Mouse (Mus musculus) midbrain, embryonic 10.5 days (tissue): Measurements from ENCODE around the gene Ttc8. TPM values are rescaled to one million over a fixed set of nuclear protein-coding genes. Genes with fewer than 3 reads are reported as not detected.
A peak's percentile ranks its signal among the peaks of the same experiment; 100 is the strongest.

Source experiments
- DNase-seq: peaks from one replicate; pipeline ENCODE4 v3.0.0-alpha.2; 2017; ENCODE audit warnings: low spot score
- H3K27ac ChIP-seq: fragments of 300-500 bp; sonication (generic); replicated peaks from 2 replicates; pipeline ENCODE4 v1.5.1; 2016; ENCODE audit warnings: mild to moderate bottlenecking
- H3K27me3 ChIP-seq: fragments of 300-500 bp; sonication (generic); 2 replicates; pipeline ENCODE4 v1.6.1; 2016; ENCODE audit warnings: low read depth, mild to moderate bottlenecking; ENCODE audit not compliant: poor library complexity, severe bottlenecking
- H3K36me3 ChIP-seq: fragments of 300-500 bp; sonication (generic); 2 replicates; pipeline ENCODE4 v1.6.1; 2016; ENCODE audit warnings: mild to moderate bottlenecking, moderate library complexity
- H3K4me1 ChIP-seq: fragments of 300-500 bp; sonication (generic); 2 replicates; pipeline ENCODE4 v1.6.1; 2016
- H3K4me3 ChIP-seq: fragments of 300-500 bp; sonication (generic); 2 replicates; pipeline ENCODE4 v1.5.1; 2016; ENCODE audit warnings: mild to moderate bottlenecking, moderate library complexity
- H3K9me3 ChIP-seq: fragments of 300-500 bp; sonication (generic); replicated peaks from 2 replicates; pipeline ENCODE4 v1.6.1; 2016; ENCODE audit warnings: mild to moderate bottlenecking
- WGBS: fragments of 180-500 bp; shearing (Covaris S2); methylation state at CpG from one replicate; pipeline ENCODE4 v1.1.7; 2016; 5-methylcytosine and 5-hydroxymethylcytosine counted together
- polyA plus RNA-seq: library from polyadenylated mRNA; unstranded; fragments of >200 nt; fragmentation: Nextera tagmentation; extraction: Ambion mirVana; gene quantifications from 2 replicates; pipeline ENCODE4 v1.2.1, GENCODE M21; 2016

Gene Ttc8
- polyA plus RNA-seq, 1 experiment from 2014 or later, result 44.3 TPM

DNA sequence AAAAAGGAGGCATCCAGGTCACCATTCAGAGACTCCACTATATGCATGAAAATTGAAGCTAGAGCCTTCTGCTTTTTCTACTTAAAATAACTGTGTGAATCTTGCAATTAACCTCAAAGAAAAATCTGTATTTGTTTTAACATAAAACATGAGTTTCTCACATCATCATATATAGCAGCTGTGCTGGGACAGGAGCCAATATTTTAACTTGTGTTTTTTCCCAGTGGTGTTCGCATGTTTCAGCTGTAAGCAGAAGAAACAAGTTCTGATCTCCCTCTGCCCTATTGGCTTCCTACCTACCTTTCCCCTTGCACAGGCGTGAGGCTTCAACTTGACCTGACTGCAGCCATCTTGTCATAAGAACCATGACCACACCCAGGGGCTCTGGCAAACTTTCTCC, 64.4 kb downstream of the Ttc8 start:
- DNase-seq, result no peak
- Histone ChIP-seq H3K36me3 (peaks cover 64% of the 10 kb centered on the region), H3K4me3 (no peak overlapping the region), H3K27ac (no peak overlapping the region), H3K4me1 (no peaks in the 10 kb centered on the region), H3K27me3 (no peaks in the 10 kb centered on the region), H3K9me3 (0 out of 2 replicates have a peak, but pooled peaks cover 2% of the 10 kb centered on the region)
- WGBS, result 89% methylated on average over 2 of the region's 2 CpGs

DNA sequence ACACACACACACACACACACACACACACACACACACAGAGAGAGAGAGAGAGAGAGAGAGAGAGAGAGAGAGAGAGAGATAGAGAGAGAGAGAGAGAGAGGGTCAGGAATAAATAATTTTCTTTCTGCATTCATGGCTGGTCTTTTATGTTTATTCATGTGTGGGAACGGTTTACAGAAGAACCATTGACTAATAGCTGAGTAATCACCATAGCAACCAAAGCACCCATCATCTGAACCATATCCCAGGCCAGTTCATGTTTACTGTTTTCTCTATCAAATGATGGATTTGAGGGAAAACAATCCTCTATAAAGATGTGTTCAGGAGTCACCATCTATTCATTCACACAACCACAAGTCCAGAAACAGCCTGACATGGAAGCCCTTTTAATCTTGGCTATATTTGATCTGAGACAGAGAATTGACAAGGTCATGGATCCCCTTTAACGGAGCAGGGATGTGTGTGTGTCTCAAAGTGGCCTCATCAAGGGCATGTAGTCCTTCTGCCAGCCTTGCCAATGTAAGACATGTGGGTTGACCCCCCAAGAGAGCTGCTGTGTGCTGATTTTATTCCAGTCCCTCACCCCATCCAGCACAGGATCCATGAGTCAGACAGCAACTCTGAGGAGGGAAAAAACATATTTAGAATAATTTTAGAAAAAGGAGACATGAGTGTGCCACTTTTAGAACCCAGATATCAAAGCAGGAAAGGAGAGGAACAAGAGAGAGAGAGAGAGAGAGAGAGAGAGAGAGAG, 70.9 kb downstream of the Ttc8 start:
- Histone ChIP-seq H3K9me3 (no peaks in the 10 kb centered on the region; the same call in 1 of the 2 replicates), H3K27me3 (no peaks in the 10 kb centered on the region), H3K36me3 (0 out of 2 replicates have a peak, but pooled peaks cover 5% of the 10 kb centered on the region), H3K4me3 (no peak overlapping the region), H3K27ac (peak overlapping the region; percentile 4; the same call in 1 of the 2 replicates), H3K4me1 (peaks cover 11% of the 10 kb centered on the region)
- WGBS, result 81% methylated on average over 2 of the region's 2 CpGs
- DNase-seq, result no peak

DNA sequence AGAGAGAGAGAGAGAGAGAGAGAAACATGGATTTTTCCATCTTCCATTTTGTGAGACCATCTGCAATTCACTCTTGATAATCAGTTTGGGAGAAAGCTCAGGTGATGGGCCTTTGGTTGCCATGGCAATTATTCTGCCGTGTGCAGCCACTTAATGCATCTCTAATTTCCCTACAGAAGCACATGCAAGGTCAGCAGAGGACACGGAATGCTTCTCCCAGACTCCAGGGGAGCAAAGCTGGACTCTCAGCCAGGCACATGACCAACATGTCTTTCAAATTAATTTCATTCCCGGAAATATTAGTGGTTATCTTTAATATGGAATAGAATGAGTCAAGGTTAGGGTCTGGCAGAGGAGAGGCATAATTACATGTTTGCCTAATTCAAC, 71.4 kb downstream of the Ttc8 start:
- H3K36me3 ChIP-seq, result 0 out of 2 replicates have a peak, but pooled peaks cover under 1% of the 10 kb centered on the region
- H3K27me3 ChIP-seq, result no peaks in the 10 kb centered on the region
- WGBS, result 90% methylated on average over 3 of the region's 3 CpGs
- DNase-seq, result no peak
- peaks cover 17% of the 10 kb centered on the region for H3K4me1 ChIP-seq
- no peaks in the 10 kb centered on the region; the same call in 1 of the 2 replicates for H3K9me3 ChIP-seq
- H3K4me3 ChIP-seq, result no peak overlapping the region
- H3K27ac ChIP-seq, result peak overlapping the region; percentile 4; the same call in 1 of the 2 replicates

DNA sequence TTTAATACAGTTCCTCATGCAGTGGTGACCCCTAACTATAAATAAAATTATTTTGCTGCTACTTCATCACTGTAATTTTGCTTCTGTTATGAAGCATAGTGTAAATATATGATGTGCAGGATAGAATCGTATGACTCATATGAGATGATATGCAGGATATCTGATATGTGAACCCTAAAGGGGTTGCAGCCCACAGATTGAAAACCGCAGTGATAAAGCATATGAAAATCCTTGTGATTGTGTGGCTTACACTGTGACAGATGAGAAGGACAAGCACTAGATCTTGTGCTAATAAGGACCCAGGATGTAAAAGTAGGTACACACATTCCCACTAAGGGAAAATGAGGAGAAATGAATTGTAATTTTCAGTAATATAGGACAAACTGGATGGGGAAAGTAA, 73.4 kb downstream of the Ttc8 start:
- Histone ChIP-seq H3K4me1 (peaks cover 21% of the 10 kb centered on the region), H3K27me3 (no peaks in the 10 kb centered on the region), H3K36me3 (no peaks in the 10 kb centered on the region), H3K4me3 (no peak overlapping the region), H3K9me3 (no peaks in the 10 kb centered on the region; the same call in 1 of the 2 replicates), H3K27ac (no peak overlapping the region)
- WGBS, result 96% methylated on average over 2 of the region's 2 CpGs
- no peak for DNase-seq

DNA sequence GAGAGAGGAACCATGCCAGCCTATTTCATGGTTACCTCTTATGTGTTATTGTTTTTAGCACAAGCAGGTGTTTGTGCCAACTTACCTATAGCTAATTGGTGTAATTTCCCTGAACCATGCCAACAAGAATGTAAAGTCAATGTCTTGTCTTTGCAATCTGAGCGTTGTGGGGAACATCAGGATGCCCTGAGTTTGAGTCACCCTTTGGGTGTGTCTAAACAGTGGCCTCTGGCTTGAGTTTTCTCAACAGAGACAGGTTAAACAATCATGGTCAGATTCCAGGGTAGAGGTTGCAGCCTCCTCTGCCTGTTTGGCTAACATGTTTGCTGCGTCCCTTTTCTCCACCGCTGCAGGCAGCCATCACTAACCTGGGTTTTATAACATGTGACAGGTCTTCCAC, 74.0 kb downstream of the Ttc8 start:
- DNase-seq, result no peak
- H3K36me3 ChIP-seq, result no peaks in the 10 kb centered on the region
- no peaks in the 10 kb centered on the region; the same call in 1 of the 2 replicates for H3K9me3 ChIP-seq
- no peak overlapping the region for H3K4me3 ChIP-seq
- no peak overlapping the region for H3K27ac ChIP-seq
- no peaks in the 10 kb centered on the region for H3K27me3 ChIP-seq
- WGBS, result 91% methylated on average over 3 of the region's 3 CpGs
- H3K4me1 ChIP-seq, result peaks cover 21% of the 10 kb centered on the region

DNA sequence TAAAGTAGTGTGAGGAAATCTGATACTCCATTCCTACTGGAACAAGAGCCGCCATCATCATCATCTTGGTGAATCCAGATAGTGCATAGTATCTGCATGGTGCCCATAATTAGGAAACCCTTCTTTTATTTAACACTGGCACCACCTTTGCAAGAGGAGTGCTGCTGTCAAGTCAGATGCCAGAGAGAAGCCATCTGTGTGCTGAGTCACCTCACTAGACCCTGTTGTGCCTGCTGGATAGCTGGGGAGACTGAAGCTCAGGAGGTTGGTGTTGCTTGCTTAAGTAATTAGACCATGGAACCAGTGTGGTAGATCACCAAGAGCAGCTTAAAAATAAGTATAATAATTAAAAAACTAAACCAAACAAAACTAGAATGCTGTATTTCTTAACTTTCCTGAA, 75.5 kb downstream of the Ttc8 start:
- H3K4me3 ChIP-seq, result no peak overlapping the region
- H3K9me3 ChIP-seq, result no peaks in the 10 kb centered on the region; the same call in 1 of the 2 replicates
- no peak for DNase-seq
- 96% methylated on average over 1 of the region's 1 CpGs for WGBS
- no peak overlapping the region for H3K27ac ChIP-seq
- H3K27me3 ChIP-seq, result no peaks in the 10 kb centered on the region
- peaks cover 17% of the 10 kb centered on the region for H3K4me1 ChIP-seq
- H3K36me3 ChIP-seq, result no peaks in the 10 kb centered on the region

DNA sequence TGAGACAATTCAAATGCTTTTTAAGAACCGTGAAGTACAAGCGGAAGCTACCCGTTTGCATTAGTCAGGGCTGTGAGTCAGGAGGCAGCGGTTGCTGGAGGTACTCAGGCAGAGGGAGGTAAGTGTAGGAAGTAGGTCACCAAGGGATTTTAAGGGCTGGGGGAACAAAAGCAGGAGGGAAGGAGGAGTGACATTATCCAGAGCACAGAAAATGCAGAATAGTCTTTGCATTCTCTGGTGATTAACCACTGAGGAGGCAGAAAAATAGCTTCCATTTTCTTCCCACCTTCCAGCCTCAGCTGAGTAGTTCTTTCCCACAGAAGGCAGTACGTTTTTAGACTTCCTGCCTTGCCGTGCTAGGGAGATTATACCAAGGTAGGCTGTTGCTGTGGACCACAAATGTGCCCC, 76.2 kb downstream of the Ttc8 start:
- H3K27me3 ChIP-seq, result no peaks in the 10 kb centered on the region
- peak overlapping the region; percentile 68 for H3K27ac ChIP-seq
- no peak for DNase-seq
- no peak overlapping the region for H3K4me3 ChIP-seq
- H3K9me3 ChIP-seq, result no peaks in the 10 kb centered on the region; the same call in 1 of the 2 replicates
- H3K4me1 ChIP-seq, result peaks cover 11% of the 10 kb centered on the region
- 32% methylated on average over 6 of the region's 6 CpGs for WGBS
- H3K36me3 ChIP-seq, result no peaks in the 10 kb centered on the region

DNA sequence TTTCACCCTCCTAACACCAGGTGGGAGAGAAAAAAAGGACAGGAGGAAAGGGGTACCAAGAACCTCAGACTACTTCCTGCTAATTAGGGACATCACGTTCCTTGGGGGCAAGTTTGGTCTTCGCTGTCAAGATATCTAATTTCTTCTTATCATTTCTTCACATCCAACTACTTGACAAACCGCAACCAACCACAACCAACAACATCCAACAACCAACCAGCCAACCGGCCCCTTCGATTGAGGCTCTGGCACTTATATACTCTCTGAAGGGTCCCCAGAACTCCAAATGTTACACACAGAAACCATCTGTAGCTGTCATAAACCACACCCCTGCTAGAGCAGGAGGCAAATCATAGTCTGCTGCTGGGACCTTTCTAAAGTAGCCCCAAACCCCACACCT, 76.7 kb downstream of the Ttc8 start:
- Histone ChIP-seq H3K27me3 (no peaks in the 10 kb centered on the region), H3K4me1 (peaks cover 11% of the 10 kb centered on the region), H3K36me3 (no peaks in the 10 kb centered on the region), H3K4me3 (no peak overlapping the region), H3K27ac (peak overlapping the region; percentile 68), H3K9me3 (no peaks in the 10 kb centered on the region; the same call in 1 of the 2 replicates)
- no peak for DNase-seq
- WGBS, result 93% methylated on average over 5 of the region's 5 CpGs

DNA sequence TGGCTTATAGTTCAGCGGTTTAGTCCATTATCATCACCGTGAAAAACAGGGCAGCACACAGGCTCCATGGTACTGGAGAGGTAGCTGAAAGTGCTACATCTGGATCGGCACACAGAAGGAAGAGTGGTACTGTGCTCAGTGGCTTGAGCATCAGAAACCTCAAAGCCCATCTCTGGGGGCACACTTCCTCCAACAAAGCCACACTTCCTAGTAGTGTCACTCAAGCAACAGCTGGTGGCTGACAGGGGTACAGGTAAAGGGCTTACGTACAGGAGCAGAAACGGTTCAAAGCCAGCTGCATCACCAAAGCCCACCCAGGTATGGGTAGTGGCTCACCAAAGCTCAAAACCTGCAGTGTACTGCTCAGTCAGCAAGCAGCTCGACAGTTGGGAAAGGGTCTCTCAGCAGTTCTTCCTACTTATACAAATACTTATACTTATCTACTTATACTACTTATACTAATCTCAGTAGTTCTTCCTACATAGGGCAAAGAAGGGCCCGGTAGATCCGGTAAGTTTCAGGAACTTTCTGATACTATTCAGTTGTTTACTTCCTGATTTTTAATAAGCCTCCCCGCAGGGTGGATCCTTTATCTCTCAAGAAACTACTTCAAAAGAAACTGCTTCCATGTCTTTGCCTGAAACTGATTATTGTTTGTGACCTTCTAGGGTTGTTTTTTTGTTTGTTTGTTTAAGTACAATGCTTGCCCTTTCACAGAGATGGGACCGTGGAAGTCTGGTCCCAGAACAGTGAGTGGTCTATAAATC, 78.5 kb downstream of the Ttc8 start:
- WGBS, result 89% methylated on average over 10 of the region's 10 CpGs
- H3K9me3 ChIP-seq, result no peaks in the 10 kb centered on the region
- H3K4me1 ChIP-seq, result peaks cover 11% of the 10 kb centered on the region
- no peaks in the 10 kb centered on the region for H3K27me3 ChIP-seq
- no peak overlapping the region for H3K4me3 ChIP-seq
- no peak for DNase-seq
- no peaks in the 10 kb centered on the region for H3K36me3 ChIP-seq
- H3K27ac ChIP-seq, result peak overlapping the region; percentile 33; the same call in 1 of the 2 replicates

DNA sequence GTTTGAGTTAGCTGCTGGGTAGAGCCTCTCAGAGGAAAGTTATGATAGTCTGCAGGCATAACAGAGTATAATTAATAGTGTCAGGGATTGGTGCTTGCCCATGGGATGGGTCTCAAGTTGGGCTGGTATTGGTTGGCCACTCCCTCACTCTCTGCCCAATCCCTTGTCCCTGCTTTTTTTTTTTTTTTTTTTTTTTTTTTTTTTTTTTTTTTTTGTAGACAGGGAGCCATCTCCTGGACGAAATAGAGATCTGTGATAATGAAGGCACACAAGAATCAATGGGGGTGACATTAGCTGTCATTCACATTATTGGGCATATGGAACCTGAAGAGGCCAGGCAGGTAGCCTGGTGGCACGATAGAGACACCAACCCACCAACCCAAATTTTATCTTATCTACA, 79.9 kb downstream of the Ttc8 start:
- no peak overlapping the region for H3K27ac ChIP-seq
- WGBS, result 77% methylated on average over 2 of the region's 2 CpGs
- H3K9me3 ChIP-seq, result no peaks in the 10 kb centered on the region
- H3K4me3 ChIP-seq, result no peak overlapping the region
- H3K27me3 ChIP-seq, result no peaks in the 10 kb centered on the region
- H3K36me3 ChIP-seq, result no peaks in the 10 kb centered on the region
- DNase-seq, result no peak
- H3K4me1 ChIP-seq, result peaks cover 11% of the 10 kb centered on the region

DNA sequence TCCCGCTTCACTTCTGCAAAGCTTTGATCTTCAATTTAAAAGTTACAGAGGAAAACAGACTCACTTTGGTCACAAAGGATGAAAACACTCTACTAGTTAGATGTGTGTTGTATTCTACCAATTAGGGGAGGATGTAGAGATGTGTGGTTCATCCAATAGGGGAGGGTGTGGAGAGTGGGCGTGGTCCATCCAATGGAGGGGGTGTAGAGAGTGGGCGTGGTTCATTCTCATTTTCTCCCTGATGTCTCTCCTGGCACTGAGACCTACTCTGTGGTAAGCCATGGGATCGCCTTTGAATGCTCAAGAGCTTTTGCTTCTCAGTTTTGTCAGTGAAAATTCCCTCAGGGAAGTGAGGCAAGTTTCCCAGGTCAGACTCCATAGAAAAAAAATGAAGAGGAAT, 82.7 kb downstream of the Ttc8 start:
- no peak overlapping the region for H3K4me3 ChIP-seq
- 83% methylated on average over 4 of the region's 4 CpGs for WGBS
- no peaks in the 10 kb centered on the region for H3K27me3 ChIP-seq
- H3K9me3 ChIP-seq, result no peaks in the 10 kb centered on the region
- 0 out of 2 replicates have a peak overlapping the region, but pooled peaks have one; percentile 6 for H3K27ac ChIP-seq
- no peak for DNase-seq
- H3K36me3 ChIP-seq, result no peaks in the 10 kb centered on the region
- H3K4me1 ChIP-seq, result no peaks in the 10 kb centered on the region

DNA sequence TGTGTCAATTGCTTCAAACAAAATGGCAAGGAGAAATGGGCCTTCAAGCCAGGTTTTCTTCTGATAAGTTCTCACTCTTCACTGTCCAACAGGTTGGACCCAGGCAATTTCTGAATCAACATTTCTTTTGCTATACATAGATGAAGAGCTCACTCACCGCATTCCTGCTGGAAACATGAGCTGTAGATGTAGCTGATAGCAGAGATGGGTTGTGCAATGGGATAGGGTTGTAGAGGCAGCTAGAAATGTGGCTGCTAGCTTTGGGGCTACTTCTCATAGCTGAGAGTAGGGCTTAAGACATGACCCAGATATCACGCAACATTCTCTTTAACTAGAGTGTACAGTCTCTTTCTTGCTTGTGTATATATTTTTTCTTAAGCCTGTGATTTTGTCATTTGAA, 84.4 kb downstream of the Ttc8 start:
- no peak for DNase-seq
- Histone ChIP-seq H3K4me1 (peaks cover 13% of the 10 kb centered on the region), H3K9me3 (no peaks in the 10 kb centered on the region), H3K36me3 (no peaks in the 10 kb centered on the region), H3K27me3 (no peaks in the 10 kb centered on the region), H3K4me3 (no peak overlapping the region), H3K27ac (0 out of 2 replicates have a peak overlapping the region, but pooled peaks have one; percentile 17)
- 94% methylated on average over 2 of the region's 2 CpGs for WGBS

DNA sequence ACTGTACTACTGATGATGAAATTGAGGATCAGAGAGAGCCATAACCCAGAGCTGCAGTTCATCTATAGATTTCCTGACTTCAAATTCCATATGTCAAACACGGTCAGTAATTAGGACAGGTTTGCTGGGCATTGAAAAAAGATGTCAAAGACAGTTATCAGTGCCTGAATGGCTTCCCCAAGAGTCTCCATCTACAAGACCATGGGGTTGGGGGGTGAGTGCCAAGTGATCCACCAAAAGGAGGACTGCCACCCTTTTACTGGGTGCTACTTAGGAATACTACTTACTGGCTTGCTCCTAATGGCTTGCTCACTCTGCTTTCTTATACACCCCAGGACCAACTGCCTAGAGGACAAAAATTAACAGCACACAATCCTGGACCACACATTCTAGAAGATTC, 88.4 kb downstream of the Ttc8 start:
- peaks cover 2% of the 10 kb centered on the region for H3K9me3 ChIP-seq
- H3K36me3 ChIP-seq, result no peaks in the 10 kb centered on the region
- WGBS, result 63% methylated on average over 1 of the region's 1 CpGs
- no peak overlapping the region for H3K4me3 ChIP-seq
- peaks cover 45% of the 10 kb centered on the region for H3K4me1 ChIP-seq
- no peaks in the 10 kb centered on the region for H3K27me3 ChIP-seq
- no peak for DNase-seq
- peak overlapping the region; percentile 92 for H3K27ac ChIP-seq
